Mouse (Mus musculus) E14TG2a.4 (cell line): Measurements from ENCODE around the gene Dscam.

Experiments used
- H3K27me3 ChIP-seq: 2 replicates; pipeline ENCODE4 v1.6.1; 2014; ENCODE audit warnings: low read length, control low read depth; ENCODE audit not compliant: insufficient read depth
- H3K36me3 ChIP-seq: 2 replicates; pipeline ENCODE4 v1.6.1; 2014; ENCODE audit warnings: low read length, control low read depth; ENCODE audit not compliant: insufficient read depth
- H3K4me1 ChIP-seq: replicated peaks from 2 replicates; pipeline ENCODE4 v1.6.1; 2014; ENCODE audit warnings: low read depth, low read length, control low read depth
- H3K4me3 ChIP-seq: replicated peaks from 2 replicates; pipeline ENCODE4 v1.5.1; 2014; ENCODE audit warnings: mild to moderate bottlenecking, low read length
- H3K9me3 ChIP-seq: 2 replicates; pipeline ENCODE4 v1.6.1; 2014; ENCODE audit warnings: low read length, control low read depth
- CTCF ChIP-seq: conservative IDR thresholded peaks from 2 replicates; pipeline ENCODE4 v1.5.1; 2014; ENCODE audit warnings: low read length
- NANOG ChIP-seq: IDR thresholded peaks from 2 replicates; pipeline ENCODE4 v1.6.1; 2014; ENCODE audit warnings: borderline replicate concordance, low read length, mixed read lengths
- POU5F1 ChIP-seq: IDR thresholded peaks from 2 replicates; pipeline ENCODE4 v1.6.1; 2014; ENCODE audit warnings: low read length, borderline replicate concordance

Dscam gene

GRCm38 (mm10) chr16:96613275-96613674, 557.3 kb downstream of the Dscam start:
- H3K9me3 ChIP-seq = no peaks in the 10 kb centered on the region
- no peaks in the 10 kb centered on the region for H3K4me1 ChIP-seq
- H3K4me3 ChIP-seq = no peak overlapping the region
- H3K27me3 ChIP-seq = no peaks in the 10 kb centered on the region
- no peaks in the 10 kb centered on the region for H3K36me3 ChIP-seq
- no peak for TF ChIP-seq CTCF
- TF ChIP-seq POU5F1 = no peak
- TF ChIP-seq NANOG = no peak

- no peaks in the 10 kb centered on the region for H3K9me3 ChIP-seq
- no peak overlapping the region for H3K4me3 ChIP-seq
- no peaks in the 10 kb centered on the region for H3K36me3 ChIP-seq
- H3K27me3 ChIP-seq = no peaks in the 10 kb centered on the region
- TF ChIP-seq NANOG = no peak
- no peak for TF ChIP-seq POU5F1
- TF ChIP-seq CTCF = peak; percentile 36
- H3K4me1 ChIP-seq = no peaks in the 10 kb centered on the region
Measured at GRCm38 (mm10) chr16:96610806-96611205, 559.7 kb downstream of the Dscam start.

- H3K9me3 ChIP-seq = no peaks in the 10 kb centered on the region
- no peaks in the 10 kb centered on the region for H3K4me1 ChIP-seq
- H3K4me3 ChIP-seq = no peak overlapping the region
- TF ChIP-seq POU5F1 = no peak
- no peak for TF ChIP-seq CTCF
- no peaks in the 10 kb centered on the region for H3K27me3 ChIP-seq
- no peaks in the 10 kb centered on the region for H3K36me3 ChIP-seq
Measured at GRCm38 (mm10) chr16:96602206-96602605, 568.3 kb downstream of the Dscam start.

- TF ChIP-seq POU5F1 (no peak), NANOG (no peak), CTCF (no peak)
- H3K4me1 ChIP-seq = no peaks in the 10 kb centered on the region
Measured at GRCm38 (mm10) chr16:96600791-96601190, 569.8 kb downstream of the Dscam start.

GRCm38 (mm10) chr16:96599401-96600060, 571.0 kb downstream of the Dscam start:
- Histone ChIP-seq H3K4me3 (no peak overlapping the region), H3K36me3 (no peaks in the 10 kb centered on the region), H3K27me3 (no peaks in the 10 kb centered on the region), H3K4me1 (no peaks in the 10 kb centered on the region), H3K9me3 (no peaks in the 10 kb centered on the region)
- TF ChIP-seq NANOG (no peak), CTCF (no peak)

More at GRCm38 (mm10) chr16:96600791-96601190, 569.8 kb downstream of the Dscam start:
- no peaks in the 10 kb centered on the region for H3K36me3 ChIP-seq
- no peaks in the 10 kb centered on the region for H3K9me3 ChIP-seq
- H3K4me3 ChIP-seq = no peak overlapping the region
- no peaks in the 10 kb centered on the region for H3K27me3 ChIP-seq

GRCm38 (mm10) chr16:96575841-96576240, 594.7 kb downstream of the Dscam start:
- TF ChIP-seq CTCF (no peak), NANOG (no peak), POU5F1 (no peak)
- Histone ChIP-seq H3K27me3 (no peaks in the 10 kb centered on the region), H3K9me3 (peaks cover 7% of the 10 kb centered on the region)

GRCm38 (mm10) chr16:96567428-96567827, 603.1 kb downstream of the Dscam start:
- Histone ChIP-seq H3K9me3 (no peaks in the 10 kb centered on the region), H3K27me3 (no peaks in the 10 kb centered on the region), H3K4me3 (no peak overlapping the region), H3K36me3 (no peaks in the 10 kb centered on the region), H3K4me1 (no peaks in the 10 kb centered on the region)
- TF ChIP-seq POU5F1 (no peak), NANOG (no peak), CTCF (no peak)

More at GRCm38 (mm10) chr16:96575841-96576240, 594.7 kb downstream of the Dscam start:
- Histone ChIP-seq H3K36me3 (no peaks in the 10 kb centered on the region), H3K4me1 (no peaks in the 10 kb centered on the region), H3K4me3 (no peak overlapping the region)

- Histone ChIP-seq H3K4me1 (no peaks in the 10 kb centered on the region), H3K36me3 (no peaks in the 10 kb centered on the region), H3K9me3 (0 out of 2 replicates have a peak, but pooled peaks cover 6% of the 10 kb centered on the region), H3K4me3 (no peak overlapping the region), H3K27me3 (no peaks in the 10 kb centered on the region)
- TF ChIP-seq CTCF (no peak), NANOG (no peak), POU5F1 (no peak)
Measured at GRCm38 (mm10) chr16:96563350-96564257, 606.9 kb downstream of the Dscam start.
